Mouse (Mus musculus) fibroblast of lung, adult 2 months (primary cell): Measurements from ENCODE around the gene Crebrf.

Source experiments
- DNase-seq: peaks from one replicate; pipeline ENCODE4 v3.0.0-alpha.2; 2011; ENCODE audit warnings: low read depth

The Crebrf gene

GRCm38 (mm10) chr17:26826131-26826530, 110.7 kb downstream of the Crebrf start:
- DNase-seq, result no peak
